In genomic region chr6:52225612-52226568, GRCm38 (mm10) we compare ENCODE assay signal across 8 mouse cellular contexts. TPM values are rescaled to one million over a fixed set of nuclear protein-coding genes. Genes with fewer than 3 reads are reported as not detected.
DNase-seq lines count a peak whose midpoint lies in the region; ATAC-seq and TF ChIP-seq lines count a peak whose summit lies in the region.

No protein-coding gene starts in this region.

- peaks cover 99% of the 10 kb centered on the region for H3K27me3 ChIP-seq in heart, embryonic 13.5 days (replicated peaks)
- peaks cover 97% of the 10 kb centered on the region for H3K27me3 ChIP-seq in heart, embryonic 11.5 days (ENCODE audit: control insufficient read depth, insufficient read depth, low read length)
- H3K27me3 ChIP-seq in kidney, embryonic 14.5 days (ENCODE audit: control insufficient read depth, insufficient read depth, low read length): 0 out of 2 replicates have a peak, but pooled peaks cover 7% of the 10 kb centered on the region

- ATAC-seq in heart, embryonic 13.5 days (ENCODE audit: extremely low read depth, insufficient number of reproducible peaks, low FRiP score, low TSS enrichment): no peak
- ATAC-seq in heart, embryonic 11.5 days (replicated peaks; ENCODE audit: insufficient number of reproducible peaks, low FRiP score, low TSS enrichment): no peak
- peak; percentile 57 for ATAC-seq in kidney, embryonic 14.5 days (ENCODE audit: low FRiP score, low TSS enrichment)

- peak overlapping the region; percentile 24; the same call in 1 of the 2 replicates for H3K4me2 ChIP-seq in heart, embryonic 13.5 days
- H3K4me2 ChIP-seq in heart, embryonic 11.5 days: no peak overlapping the region
- H3K4me2 ChIP-seq in kidney, embryonic 14.5 days (replicated peaks; ENCODE audit: low read depth, low read length): peak overlapping the region; percentile 97

- peaks cover 15% of the 10 kb centered on the region; the same call in 1 of the 2 replicates for H3K4me1 ChIP-seq in heart, embryonic 13.5 days
- H3K4me1 ChIP-seq in heart, embryonic 11.5 days (ENCODE audit: control insufficient read depth, insufficient read depth, low read length): peaks cover 5% of the 10 kb centered on the region; the same call in 1 of the 2 replicates
- H3K4me1 ChIP-seq in bone marrow, adult 2 months (ENCODE audit: control insufficient read depth, insufficient read depth, low read length): no peaks in the 10 kb centered on the region
- peaks cover 13% of the 10 kb centered on the region; the same call in 1 of the 2 replicates for H3K4me1 ChIP-seq in kidney, embryonic 14.5 days (ENCODE audit: control insufficient read depth, insufficient read depth, low read length)

- H3K4me3 ChIP-seq in heart, embryonic 13.5 days: peak overlapping the region; percentile 23
- no peak overlapping the region for H3K4me3 ChIP-seq in heart, embryonic 11.5 days (ENCODE audit: low read depth, low read length)
- peak overlapping the region; percentile 34 for H3K4me3 ChIP-seq in bone marrow, adult 2 months (replicated peaks; ENCODE audit: control insufficient read depth, low read depth, low read length)
- peak overlapping the region; percentile 64 for H3K4me3 ChIP-seq in kidney, embryonic 14.5 days (ENCODE audit: low read length)

- H3K9me3 ChIP-seq in heart, embryonic 13.5 days: no peaks in the 10 kb centered on the region
- H3K9me3 ChIP-seq in heart, embryonic 11.5 days (replicated peaks; ENCODE audit: control insufficient read depth, low read length): no peaks in the 10 kb centered on the region
- H3K9me3 ChIP-seq in kidney, embryonic 14.5 days (ENCODE audit: control insufficient read depth, low read length): no peaks in the 10 kb centered on the region

- H3K9ac ChIP-seq in heart, embryonic 13.5 days: no peak overlapping the region
- no peak overlapping the region for H3K9ac ChIP-seq in heart, embryonic 11.5 days (ENCODE audit: low read depth, low read length)
- peak overlapping the region; percentile 87 for H3K9ac ChIP-seq in kidney, embryonic 14.5 days (ENCODE audit: low read depth, low read length)

- no peak overlapping the region for H3K27ac ChIP-seq in heart, embryonic 13.5 days (replicated peaks)
- H3K27ac ChIP-seq in heart, embryonic 11.5 days (ENCODE audit: low read depth, low read length): no peak overlapping the region
- peak overlapping the region; percentile 59 for H3K27ac ChIP-seq in bone marrow, adult 2 months (ENCODE audit: control insufficient read depth, insufficient read depth, low read depth, low read length, poor library complexity)
- H3K27ac ChIP-seq in kidney, embryonic 14.5 days (ENCODE audit: low read depth, low read length): peak overlapping the region; percentile 90

- 2% methylated on average over 69 of the region's 69 CpGs for WGBS in heart, embryonic 13.5 days
- WGBS in heart, embryonic 11.5 days (ENCODE audit: insufficient replicate concordance): 4% methylated on average over 69 of the region's 69 CpGs
- under 1% methylated on average over 69 of the region's 69 CpGs for WGBS in bone marrow, adult 2 months
- under 1% methylated on average over 66 of the region's 69 CpGs for WGBS in kidney, embryonic 14.5 days

- DNase-seq in naive thymus-derived CD4-positive, alpha-beta T cell, adult 2 months (ENCODE audit: low read depth): peak; percentile 23
- DNase-seq in right cerebral cortex, postnatal 36 days (ENCODE audit: low spot score in 2 of 2): no peak
- DNase-seq in frontal cortex, postnatal 36 days (ENCODE audit: low spot score in 2 of 2): no peak
- DNase-seq in thymus, postnatal 0 days (ENCODE audit: low spot score): no peak

- TF ChIP-seq POLR2A in bone marrow, adult 2 months (IDR thresholded peaks at IDR 0.05; ENCODE audit: borderline replicate concordance, control insufficient read depth, low read depth, low read length): no peak

- H3K36me3 ChIP-seq in heart, embryonic 13.5 days: no peaks in the 10 kb centered on the region
- H3K36me3 ChIP-seq in heart, embryonic 11.5 days (ENCODE audit: control insufficient read depth, insufficient read depth, low read length): no peaks in the 10 kb centered on the region
- peaks cover 19% of the 10 kb centered on the region; the same call in 1 of the 2 replicates for H3K36me3 ChIP-seq in kidney, embryonic 14.5 days (ENCODE audit: control insufficient read depth, insufficient read depth, low read length)

- no peak for TF ChIP-seq CTCF in bone marrow, adult 2 months (IDR thresholded peaks at IDR 0.05; ENCODE audit: control insufficient read depth, insufficient read depth, low read length)

RNA-seq across cellular contexts. Expression of gene Hoxa7, which starts 4.2 kb away (rescaled TPM):
- 0.46 and 0.59 TPM in 2 replicates for polyA plus RNA-seq in heart, embryonic 13.5 days (2015; fragmentation: Nextera tagmentation; extraction: Ambion mirVana)
- polyA plus RNA-seq in heart, embryonic 11.5 days (2014; fragmentation: Nextera tagmentation; extraction: Ambion mirVana): 0.49 TPM in 2 replicates
- polyA plus RNA-seq in bone marrow, adult 2 months (2011; ENCODE audit: insufficient read depth, insufficient read length, low replicate concordance, missing spikeins): 1.4 and 2.8 TPM in 2 replicates
- polyA plus RNA-seq in kidney, embryonic 14.5 days (2014; fragmentation: Nextera tagmentation; extraction: Ambion mirVana): 19.1 and 19.6 TPM in 2 replicates
- polyA plus RNA-seq in thymus, postnatal 0 days (2015; fragmentation: Nextera tagmentation; extraction: Ambion mirVana): 0.71 and 1.4 TPM in 2 replicates

RNA-seq across cellular contexts. Expression of gene Hoxa9, which starts 5.0 kb away (rescaled TPM):
- polyA plus RNA-seq in heart, embryonic 13.5 days (2015; fragmentation: Nextera tagmentation; extraction: Ambion mirVana): 0.10 and 0.17 TPM in 2 replicates
- 0.13 and 0.29 TPM in 2 replicates for polyA plus RNA-seq in heart, embryonic 11.5 days (2014; fragmentation: Nextera tagmentation; extraction: Ambion mirVana)
- 2.2 and 3.8 TPM in 2 replicates for polyA plus RNA-seq in bone marrow, adult 2 months (2011; ENCODE audit: insufficient read depth, insufficient read length, low replicate concordance, missing spikeins)
- 58.1 and 67.8 TPM in 2 replicates for polyA plus RNA-seq in kidney, embryonic 14.5 days (2014; fragmentation: Nextera tagmentation; extraction: Ambion mirVana)
- polyA plus RNA-seq in thymus, postnatal 0 days (2015; fragmentation: Nextera tagmentation; extraction: Ambion mirVana): 0.62 and 0.81 TPM in 2 replicates

RNA-seq across cellular contexts. Expression of gene Gm28308, which starts 12.8 kb away (rescaled TPM):
- polyA plus RNA-seq in heart, embryonic 13.5 days (2015; fragmentation: Nextera tagmentation; extraction: Ambion mirVana): not detected in 2 replicates
- polyA plus RNA-seq in heart, embryonic 11.5 days (2014; fragmentation: Nextera tagmentation; extraction: Ambion mirVana): not detected in 2 replicates
- polyA plus RNA-seq in bone marrow, adult 2 months (2011; ENCODE audit: insufficient read depth, insufficient read length, low replicate concordance, missing spikeins): not detected in 2 replicates
- polyA plus RNA-seq in kidney, embryonic 14.5 days (2014; fragmentation: Nextera tagmentation; extraction: Ambion mirVana): not detected in 2 replicates
- not detected in 2 replicates for polyA plus RNA-seq in thymus, postnatal 0 days (2015; fragmentation: Nextera tagmentation; extraction: Ambion mirVana)

RNA-seq across cellular contexts. Expression of gene Hoxa3, which starts 12.8 kb away (rescaled TPM):
- 0.99 and 1.2 TPM in 2 replicates for polyA plus RNA-seq in heart, embryonic 13.5 days (2015; fragmentation: Nextera tagmentation; extraction: Ambion mirVana)
- polyA plus RNA-seq in heart, embryonic 11.5 days (2014; fragmentation: Nextera tagmentation; extraction: Ambion mirVana): 1.5 and 2.2 TPM in 2 replicates
- polyA plus RNA-seq in bone marrow, adult 2 months (2011; ENCODE audit: insufficient read depth, insufficient read length, low replicate concordance, missing spikeins): 1.2 and 2.4 TPM in 2 replicates
- 9.7 and 13.6 TPM in 2 replicates for polyA plus RNA-seq in kidney, embryonic 14.5 days (2014; fragmentation: Nextera tagmentation; extraction: Ambion mirVana)
- 1.1 and 1.2 TPM in 2 replicates for polyA plus RNA-seq in thymus, postnatal 0 days (2015; fragmentation: Nextera tagmentation; extraction: Ambion mirVana)

RNA-seq across cellular contexts. Expression of gene Hoxa10, which starts 14.8 kb away (rescaled TPM):
- polyA plus RNA-seq in heart, embryonic 13.5 days (2015; fragmentation: Nextera tagmentation; extraction: Ambion mirVana): 0.09 TPM in 1 of 2 replicates, not detected in the other
- polyA plus RNA-seq in heart, embryonic 11.5 days (2014; fragmentation: Nextera tagmentation; extraction: Ambion mirVana): 0.20 and 0.97 TPM in 2 replicates
- polyA plus RNA-seq in bone marrow, adult 2 months (2011; ENCODE audit: insufficient read depth, insufficient read length, low replicate concordance, missing spikeins): 0.93 and 1.6 TPM in 2 replicates
- polyA plus RNA-seq in kidney, embryonic 14.5 days (2014; fragmentation: Nextera tagmentation; extraction: Ambion mirVana): 177 and 186 TPM in 2 replicates
- 0.08 and 0.19 TPM in 2 replicates for polyA plus RNA-seq in thymus, postnatal 0 days (2015; fragmentation: Nextera tagmentation; extraction: Ambion mirVana)

Comparison
In these comparisons a context has a peak if more than half of its experiments do, and no peak if none do; other contexts are left out.
1. H3K27ac ChIP-seq: peak in bone marrow, adult 2 months (single experiment) and kidney, embryonic 14.5 days (single experiment); none in heart, embryonic 13.5 days (single experiment) and heart, embryonic 11.5 days (single experiment).
2. RNA of gene Hoxa9, which starts 5.0 kb away (polyA plus RNA-seq): 58.1 to 67.8 TPM in kidney, embryonic 14.5 days; 2.2 to 3.8 TPM in bone marrow, adult 2 months, 0.62 to 0.81 TPM in thymus, postnatal 0 days, 0.13 to 0.29 TPM in heart, embryonic 11.5 days and 0.10 to 0.17 TPM in heart, embryonic 13.5 days; every median in the first group is over 10 times any median in the second.